Mouse (Mus musculus) forebrain, embryonic 15.5 days (tissue): ENCODE data around the gene Cntnap2. TPM values are rescaled to one million over a fixed set of nuclear protein-coding genes. Genes with fewer than 3 reads are reported as not detected.
"Not testable (repeated sequence)": the region's sequence is repeated elsewhere in the genome, so short reads cannot be mapped to it uniquely, and the experiment has no call there.

Experiments
- ATAC-seq: fragments of 200-750 bp; cut with Nextera tagmentation; replicated peaks from 2 replicates; pipeline ENCODE4 v1.8.0; 2017; ENCODE audit warnings: mild to moderate bottlenecking, moderate TSS enrichment, moderate library complexity
- H3K27ac ChIP-seq: fragments of 300-500 bp; sonication (generic); replicated peaks from 2 replicates; pipeline ENCODE4 v1.5.1; 2015; ENCODE audit warnings: mild to moderate bottlenecking, inconsistent platforms
- H3K27me3 ChIP-seq: fragments of 300-500 bp; sonication (generic); 2 replicates; pipeline ENCODE4 v1.6.1; 2015; ENCODE audit warnings: inconsistent platforms
- H3K36me3 ChIP-seq: fragments of 300-500 bp; sonication (generic); 2 replicates; pipeline ENCODE4 v1.6.1; 2015; ENCODE audit warnings: mild to moderate bottlenecking, inconsistent platforms
- H3K4me1 ChIP-seq: fragments of 300-500 bp; sonication (generic); 2 replicates; pipeline ENCODE4 v1.6.1; 2015; ENCODE audit warnings: inconsistent platforms
- H3K4me2 ChIP-seq: fragments of 300-500 bp; sonication (generic); replicated peaks from 2 replicates; pipeline ENCODE4 v1.6.1; 2015; ENCODE audit warnings: mild to moderate bottlenecking, inconsistent platforms
- H3K4me3 ChIP-seq: fragments of 300-500 bp; sonication (generic); 2 replicates; pipeline ENCODE4 v1.5.1; 2015; ENCODE audit warnings: mild to moderate bottlenecking, inconsistent platforms
- H3K9ac ChIP-seq: fragments of 300-500 bp; sonication (generic); replicated peaks from 2 replicates; pipeline ENCODE4 v1.6.1; 2015; ENCODE audit warnings: mild to moderate bottlenecking, inconsistent platforms
- H3K9me3 ChIP-seq: fragments of 300-500 bp; sonication (generic); 2 replicates; pipeline ENCODE4 v1.6.1; 2016; ENCODE audit warnings: inconsistent platforms
- WGBS: fragments of 180-500 bp; shearing (Covaris S2); methylation state at CpG from one replicate; pipeline ENCODE4 v1.1.7; 2015; ENCODE audit warnings: mixed read lengths; 5-methylcytosine and 5-hydroxymethylcytosine counted together
- polyA plus RNA-seq: library from polyadenylated mRNA; unstranded; fragments of >200 nt; fragmentation: Nextera tagmentation; extraction: Ambion mirVana; gene quantifications from 2 replicates; pipeline ENCODE4 v1.2.1, GENCODE M21; 2015

The Cntnap2 gene
- polyA plus RNA-seq, 1 experiment from 2014 or later: 67.0 TPM

- no peak overlapping the region for H3K27ac ChIP-seq
- H3K9ac ChIP-seq: no peak overlapping the region
- no peaks in the 10 kb centered on the region for H3K36me3 ChIP-seq
- no peak overlapping the region for H3K4me3 ChIP-seq
- ATAC-seq: no peak
- no peaks in the 10 kb centered on the region for H3K4me1 ChIP-seq
- no peaks in the 10 kb centered on the region for H3K27me3 ChIP-seq
- no peaks in the 10 kb centered on the region for H3K9me3 ChIP-seq
- H3K4me2 ChIP-seq: no peak overlapping the region
Observed at GRCm38 (mm10) chr6:46420349-46420748, 1361.2 kb downstream of the Cntnap2 start.

GRCm38 (mm10) chr6:46428231-46428630 is 1369.1 kb downstream of the Cntnap2 start:
- no peak overlapping the region for H3K4me3 ChIP-seq
- H3K27me3 ChIP-seq: no peaks in the 10 kb centered on the region
- H3K27ac ChIP-seq: no peak overlapping the region
- no peak overlapping the region for H3K9ac ChIP-seq
- no peak overlapping the region for H3K4me2 ChIP-seq
- no peaks in the 10 kb centered on the region for H3K36me3 ChIP-seq
- ATAC-seq: no peak
- H3K9me3 ChIP-seq: no peaks in the 10 kb centered on the region
- 36% methylated on average over 5 of the region's 5 CpGs for WGBS
- no peaks in the 10 kb centered on the region for H3K4me1 ChIP-seq

GRCm38 (mm10) chr6:46450917-46451638 is 1391.9 kb downstream of the Cntnap2 start:
- no peak overlapping the region for H3K9ac ChIP-seq
- H3K27me3 ChIP-seq: no peaks in the 10 kb centered on the region
- H3K36me3 ChIP-seq: no peaks in the 10 kb centered on the region
- no peak overlapping the region for H3K4me3 ChIP-seq
- no peak overlapping the region for H3K27ac ChIP-seq
- no peak for ATAC-seq
- H3K9me3 ChIP-seq: no peaks in the 10 kb centered on the region
- H3K4me1 ChIP-seq: no peaks in the 10 kb centered on the region
- no peak overlapping the region for H3K4me2 ChIP-seq
- 92% methylated on average over 2 of the region's 2 CpGs for WGBS

- H3K9me3 ChIP-seq: no peaks in the 10 kb centered on the region
- ATAC-seq: no peak
- H3K36me3 ChIP-seq: no peaks in the 10 kb centered on the region
- no peak overlapping the region for H3K4me2 ChIP-seq
- no peaks in the 10 kb centered on the region for H3K27me3 ChIP-seq
- 69% methylated on average over 4 of the region's 4 CpGs for WGBS
- no peak overlapping the region for H3K9ac ChIP-seq
- no peaks in the 10 kb centered on the region for H3K4me1 ChIP-seq
- no peak overlapping the region for H3K4me3 ChIP-seq
- no peak overlapping the region for H3K27ac ChIP-seq
Observed at GRCm38 (mm10) chr6:46472683-46473082, 1413.5 kb downstream of the Cntnap2 start.

GRCm38 (mm10) chr6:46484392-46484791 is 1425.2 kb downstream of the Cntnap2 start:
- Histone ChIP-seq H3K36me3 (no peaks in the 10 kb centered on the region), H3K9ac (no peak overlapping the region), H3K4me1 (no peaks in the 10 kb centered on the region), H3K4me2 (no peak overlapping the region), H3K9me3 (no peaks in the 10 kb centered on the region), H3K27ac (no peak overlapping the region), H3K4me3 (no peak overlapping the region), H3K27me3 (no peaks in the 10 kb centered on the region)
- 63% methylated on average over 3 of the region's 3 CpGs for WGBS
- ATAC-seq: no peak

GRCm38 (mm10) chr6:46502786-46503185 is 1443.6 kb downstream of the Cntnap2 start:
- no peak overlapping the region for H3K4me3 ChIP-seq
- H3K9me3 ChIP-seq: no peaks in the 10 kb centered on the region
- H3K4me1 ChIP-seq: no peaks in the 10 kb centered on the region
- ATAC-seq: no peak
- no peak overlapping the region for H3K9ac ChIP-seq
- H3K27ac ChIP-seq: no peak overlapping the region
- no peaks in the 10 kb centered on the region for H3K36me3 ChIP-seq
- 68% methylated on average over 1 of the region's 1 CpGs for WGBS
- no peak overlapping the region for H3K4me2 ChIP-seq
- H3K27me3 ChIP-seq: no peaks in the 10 kb centered on the region

GRCm38 (mm10) chr6:46512841-46513240 is 1453.7 kb downstream of the Cntnap2 start:
- no peaks in the 10 kb centered on the region for H3K27me3 ChIP-seq
- H3K36me3 ChIP-seq: no peaks in the 10 kb centered on the region
- no peak overlapping the region for H3K9ac ChIP-seq
- no peak overlapping the region for H3K27ac ChIP-seq
- H3K4me1 ChIP-seq: no peaks in the 10 kb centered on the region
- H3K9me3 ChIP-seq: no peaks in the 10 kb centered on the region
- no peak for ATAC-seq
- no peak overlapping the region for H3K4me2 ChIP-seq
- WGBS: 84% methylated on average over 1 of the region's 1 CpGs
- H3K4me3 ChIP-seq: no peak overlapping the region

- not testable (repeated sequence) for H3K27me3 ChIP-seq, H3K4me2 ChIP-seq, H3K4me3 ChIP-seq, ATAC-seq, H3K27ac ChIP-seq, H3K36me3 ChIP-seq, H3K9me3 ChIP-seq, H3K9ac ChIP-seq, H3K4me1 ChIP-seq
- 93% methylated on average over 2 of the region's 2 CpGs for WGBS
Observed at GRCm38 (mm10) chr6:46537586-46537985, 1478.4 kb downstream of the Cntnap2 start.

- no peaks in the 10 kb centered on the region for H3K27me3 ChIP-seq
- no peak overlapping the region for H3K27ac ChIP-seq
- no peak for ATAC-seq
- no peaks in the 10 kb centered on the region for H3K36me3 ChIP-seq
- H3K4me1 ChIP-seq: no peaks in the 10 kb centered on the region
- H3K9ac ChIP-seq: no peak overlapping the region
- no peak overlapping the region for H3K4me3 ChIP-seq
- 96% methylated on average over 2 of the region's 2 CpGs for WGBS
- no peaks in the 10 kb centered on the region for H3K9me3 ChIP-seq
- no peak overlapping the region for H3K4me2 ChIP-seq
Observed at GRCm38 (mm10) chr6:46563470-46563869, 1504.3 kb downstream of the Cntnap2 start.

GRCm38 (mm10) chr6:46575055-46575454 is 1515.9 kb downstream of the Cntnap2 start:
- H3K9ac ChIP-seq: no peak overlapping the region
- no peak overlapping the region for H3K4me3 ChIP-seq
- no peaks in the 10 kb centered on the region for H3K27me3 ChIP-seq
- 76% methylated on average over 3 of the region's 3 CpGs for WGBS
- H3K9me3 ChIP-seq: no peaks in the 10 kb centered on the region
- no peaks in the 10 kb centered on the region for H3K4me1 ChIP-seq
- H3K27ac ChIP-seq: no peak overlapping the region
- H3K4me2 ChIP-seq: no peak overlapping the region
- H3K36me3 ChIP-seq: no peaks in the 10 kb centered on the region
- ATAC-seq: no peak

- Histone ChIP-seq H3K9me3 (no peaks in the 10 kb centered on the region), H3K36me3 (no peaks in the 10 kb centered on the region), H3K27me3 (no peaks in the 10 kb centered on the region), H3K4me3 (no peak overlapping the region), H3K4me2 (no peak overlapping the region), H3K4me1 (peaks cover 16% of the 10 kb centered on the region), H3K27ac (peak overlapping the region; percentile 38), H3K9ac (no peak overlapping the region)
- peak; percentile 68 for ATAC-seq
Observed at GRCm38 (mm10) chr6:46612365-46612764, 1553.2 kb downstream of the Cntnap2 start.

- Histone ChIP-seq H3K9ac (no peak overlapping the region), H3K36me3 (no peaks in the 10 kb centered on the region), H3K27me3 (no peaks in the 10 kb centered on the region), H3K9me3 (no peaks in the 10 kb centered on the region), H3K4me2 (no peak overlapping the region), H3K27ac (peak overlapping the region; percentile 38), H3K4me3 (no peak overlapping the region), H3K4me1 (peaks cover 16% of the 10 kb centered on the region)
- ATAC-seq: peak; percentile 94
- WGBS: 22% methylated on average over 3 of the region's 3 CpGs
Observed at GRCm38 (mm10) chr6:46612872-46613271, 1553.7 kb downstream of the Cntnap2 start.

- no peaks in the 10 kb centered on the region for H3K36me3 ChIP-seq
- WGBS: 56% methylated on average over 1 of the region's 1 CpGs
- no peak overlapping the region for H3K4me2 ChIP-seq
- no peaks in the 10 kb centered on the region for H3K9me3 ChIP-seq
- ATAC-seq: peak; percentile 71; the same call in 1 of the 2 replicates
- H3K4me3 ChIP-seq: no peak overlapping the region
- no peak overlapping the region for H3K27ac ChIP-seq
- H3K9ac ChIP-seq: no peak overlapping the region
- H3K4me1 ChIP-seq: no peaks in the 10 kb centered on the region
- H3K27me3 ChIP-seq: no peaks in the 10 kb centered on the region
Observed at GRCm38 (mm10) chr6:46669018-46669417, 1609.9 kb downstream of the Cntnap2 start.
